Mouse (Mus musculus): ENCODE measurements around the gene Dnah6. TPM values are rescaled to one million over a fixed set of nuclear protein-coding genes. Genes with fewer than 3 reads are reported as not detected.

The Dnah6 gene
- total and polyA plus RNA-seq, 3 experiments = 0.01 to 0.03 TPM; not detected in 1

Other genes with a start within 250 kb of the Dnah6 start
- gene Suclg1, start 26.7 kb upstream of the Dnah6 start, total RNA-seq (2021) = 100 to 1,000 TPM; 312 to 405 TPM
- 61.3 and 66.1 TPM in 2 replicates for gene Suclg1, start 26.7 kb upstream of the Dnah6 start, polyA plus RNA-seq (2012; rRNA removed)
- gene 4931417E11Rik, start 248.0 kb upstream of the Dnah6 start, total RNA-seq (2021) = not detected
- not detected in 2 replicates for gene 4931417E11Rik, start 248.0 kb upstream of the Dnah6 start, polyA plus RNA-seq (2012; rRNA removed)